Mouse (Mus musculus): ENCODE measurements around the gene 0610030E20Rik.

The 0610030E20Rik gene

DNA sequence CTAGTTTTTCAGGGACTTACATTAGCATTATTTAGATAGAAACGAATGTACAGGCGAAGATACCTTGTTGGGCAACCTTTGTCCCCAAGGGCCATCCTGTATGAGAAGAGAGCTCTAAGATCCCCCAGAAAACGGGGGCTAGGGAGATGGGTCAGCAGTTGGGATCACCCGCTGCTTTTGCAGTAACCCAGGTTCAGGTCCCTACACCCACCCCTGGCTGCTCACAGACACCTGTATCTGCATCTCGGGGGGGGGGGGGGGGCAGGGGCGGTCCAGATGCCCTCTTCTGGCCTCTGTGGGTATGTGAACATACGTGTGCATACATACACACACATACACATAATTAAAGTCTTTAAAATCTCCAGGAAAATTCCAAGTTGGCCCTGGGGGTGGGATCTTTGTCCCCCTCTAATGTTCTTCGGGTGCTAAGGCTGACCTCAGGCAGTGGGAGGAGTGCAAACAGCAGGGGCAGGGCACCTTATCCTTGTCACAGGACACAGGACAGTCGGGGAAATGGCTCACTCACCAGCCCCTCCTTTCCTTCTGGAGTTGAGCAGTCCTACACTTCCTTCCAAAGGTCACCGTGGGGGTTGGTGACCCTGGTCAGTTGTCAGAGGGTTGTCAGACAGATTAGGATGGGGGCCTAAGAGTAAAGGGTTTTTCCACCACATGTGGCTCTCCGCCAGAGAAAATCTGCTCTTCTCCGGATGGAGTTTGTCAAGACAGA lies 43.8 kb downstream of the 0610030E20Rik start:
- in situ Hi-C loops (cut with MseI, MboI) = no loop called here

DNA sequence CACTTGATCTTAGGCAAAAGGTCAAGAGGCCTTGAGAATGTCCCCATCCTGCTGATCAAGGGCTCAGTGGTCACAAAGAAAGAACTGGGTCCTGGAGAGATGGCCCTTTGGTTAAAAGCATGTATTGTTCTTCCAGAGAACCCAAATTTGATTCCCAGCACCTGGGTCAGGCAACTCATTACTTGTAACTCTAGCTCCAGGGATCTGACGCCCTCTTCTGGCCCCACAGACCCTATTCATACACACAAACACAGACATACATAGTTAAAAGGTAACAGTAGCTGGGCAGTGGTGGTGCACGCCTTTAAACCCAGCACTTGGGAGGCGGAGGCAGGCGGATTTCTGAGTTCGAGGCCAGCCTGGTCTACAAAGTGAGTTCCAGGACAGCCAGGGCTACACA lies 45.2 kb downstream of the 0610030E20Rik start:
- in situ Hi-C loops (cut with MseI, MboI) = no loop called here

DNA sequence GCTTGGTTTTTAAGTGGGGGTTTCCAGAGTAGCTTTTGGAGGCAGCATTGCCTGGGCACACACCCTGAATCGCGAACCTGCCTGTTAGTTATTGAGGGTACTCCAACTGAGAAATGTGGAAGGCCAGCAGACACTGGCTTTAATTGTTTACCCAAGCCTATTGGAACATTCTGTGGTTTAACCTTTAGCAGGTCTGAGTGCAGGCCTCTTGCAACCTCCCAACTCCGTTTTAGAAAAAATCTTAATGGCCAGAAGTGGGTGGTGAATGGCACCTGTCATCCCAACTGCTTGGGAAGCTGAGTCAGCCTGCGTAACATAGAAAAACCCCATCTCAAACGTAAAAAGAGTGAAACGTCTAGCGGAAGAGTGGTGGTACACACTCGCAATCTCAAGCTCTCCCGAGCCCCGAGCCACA lies 49.7 kb downstream of the 0610030E20Rik start:
- in situ Hi-C loops (cut with MseI, MboI) = no loop called here

DNA sequence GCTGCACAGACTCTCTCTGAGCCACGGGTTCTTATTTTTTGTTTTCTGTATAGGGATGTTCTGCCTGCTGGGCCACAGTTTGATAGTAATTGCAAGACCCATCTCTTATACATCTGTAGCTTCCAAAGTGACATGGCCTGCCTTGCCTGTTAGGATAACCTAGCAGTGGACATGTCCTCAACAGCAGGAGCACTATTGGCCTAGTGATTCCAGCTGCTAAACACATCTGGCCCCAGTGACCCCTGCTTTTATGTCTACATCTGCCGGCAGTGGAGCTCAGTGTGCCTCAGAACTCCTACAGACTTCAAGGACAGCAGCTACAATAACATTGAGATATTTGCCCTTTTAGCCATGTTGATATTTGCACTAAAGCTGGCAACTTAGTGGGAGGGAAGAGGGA lies 52.9 kb downstream of the 0610030E20Rik start:
- in situ Hi-C loops (cut with MseI, MboI) = no loop called here

DNA sequence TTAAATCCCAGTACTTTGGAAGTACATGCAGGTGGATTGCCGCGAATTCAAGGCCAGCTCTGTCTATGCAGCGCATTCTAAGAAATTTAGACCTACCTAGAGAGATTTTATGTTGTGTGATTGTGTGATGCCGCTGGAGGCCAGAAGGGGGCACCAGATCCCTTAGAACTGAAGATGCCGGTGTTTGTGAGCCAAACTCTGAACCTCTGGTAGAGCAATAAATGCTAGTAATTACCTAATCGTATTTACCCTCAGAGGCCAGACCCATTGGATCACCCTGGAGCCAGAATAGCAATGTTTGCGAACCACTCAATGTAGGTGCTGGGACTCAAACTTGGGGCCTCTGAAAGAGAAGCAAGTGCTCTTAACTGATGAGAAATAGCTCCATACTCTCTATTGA lies 54.8 kb downstream of the 0610030E20Rik start:
- in situ Hi-C loops (cut with MseI, MboI) = no loop called here

All from mouse trophoblast stem cell (cell line).